Mouse (Mus musculus): ENCODE measurements around the gene Pkdrej.
A peak's percentile ranks its signal among the peaks of the same experiment; 100 is the strongest.

Gene Pkdrej

GRCm38 (mm10) chr15:85841796-85842360 is 20.3 kb upstream of the Pkdrej start:
- no peak for TF ChIP-seq CTCF (conservative IDR thresholded peaks at IDR 0.05; ENCODE audit: low read length)
- TF ChIP-seq NANOG (IDR thresholded peaks at IDR 0.05; ENCODE audit: borderline replicate concordance, low read length) = no peak
- no peak for TF ChIP-seq POU5F1 (IDR thresholded peaks at IDR 0.05; ENCODE audit: borderline replicate concordance, low read length)
- no peaks in the 10 kb centered on the region for H3K9me3 ChIP-seq (ENCODE audit: low read length)
- no peaks in the 10 kb centered on the region for H3K27me3 ChIP-seq (ENCODE audit: insufficient read depth, low read length)
- no peak overlapping the region for H3K4me3 ChIP-seq (replicated peaks; ENCODE audit: low read length)
- peaks cover 49% of the 10 kb centered on the region for H3K4me1 ChIP-seq (replicated peaks; ENCODE audit: low read depth, low read length)
- H3K36me3 ChIP-seq (ENCODE audit: insufficient read depth, low read length) = no peaks in the 10 kb centered on the region

DNA sequence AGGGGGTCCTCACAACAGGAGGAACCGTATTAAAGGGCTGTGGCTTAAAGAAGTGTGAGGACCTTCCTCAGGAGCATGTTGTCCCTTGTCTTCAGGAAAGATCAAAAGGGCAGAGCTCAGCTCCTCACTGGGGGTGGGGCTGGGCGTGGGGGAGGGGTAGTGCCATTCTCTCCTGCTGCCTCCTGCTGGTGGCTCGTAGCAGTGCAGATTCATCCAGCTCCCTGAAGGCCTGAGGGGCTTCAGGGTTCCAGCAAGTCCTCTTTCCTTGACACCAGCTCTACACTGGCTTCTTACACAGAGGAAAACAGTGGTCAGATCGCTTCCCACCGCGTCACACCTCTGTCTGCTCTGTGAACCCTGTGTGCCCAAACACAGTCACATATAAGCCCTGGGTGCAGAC is 19.4 kb upstream of the Pkdrej start:
- no peaks in the 10 kb centered on the region for H3K9me3 ChIP-seq (ENCODE audit: low read length)
- 0 out of 2 replicates have a peak overlapping the region, but pooled peaks have one; percentile 39 for H3K4me3 ChIP-seq (replicated peaks; ENCODE audit: low read length)
- peak; percentile 52 for TF ChIP-seq CTCF (conservative IDR thresholded peaks at IDR 0.05; ENCODE audit: low read length)
- TF ChIP-seq POU5F1 (IDR thresholded peaks at IDR 0.05; ENCODE audit: borderline replicate concordance, low read length) = no peak
- peaks cover under 1% of the 10 kb centered on the region for H3K27me3 ChIP-seq (ENCODE audit: insufficient read depth, low read length)
- peaks cover 52% of the 10 kb centered on the region for H3K4me1 ChIP-seq (replicated peaks; ENCODE audit: low read depth, low read length)
- H3K36me3 ChIP-seq (ENCODE audit: insufficient read depth, low read length) = no peaks in the 10 kb centered on the region

GRCm38 (mm10) chr15:85836887-85837286 is 15.4 kb upstream of the Pkdrej start:
- Histone ChIP-seq H3K9me3 (ENCODE audit: low read length) (no peaks in the 10 kb centered on the region), H3K36me3 (ENCODE audit: insufficient read depth, low read length) (no peaks in the 10 kb centered on the region), H3K27me3 (ENCODE audit: insufficient read depth, low read length) (peaks cover 6% of the 10 kb centered on the region), H3K4me1 (replicated peaks; ENCODE audit: low read depth, low read length) (peaks cover 54% of the 10 kb centered on the region), H3K4me3 (replicated peaks; ENCODE audit: low read length) (no peak overlapping the region)
- TF ChIP-seq NANOG (IDR thresholded peaks at IDR 0.05; ENCODE audit: borderline replicate concordance, low read length) (no peak), CTCF (conservative IDR thresholded peaks at IDR 0.05; ENCODE audit: low read length) (no peak), POU5F1 (IDR thresholded peaks at IDR 0.05; ENCODE audit: borderline replicate concordance, low read length) (no peak)

- Histone ChIP-seq H3K4me3 (replicated peaks; ENCODE audit: low read length) (no peak overlapping the region), H3K36me3 (ENCODE audit: insufficient read depth, low read length) (no peaks in the 10 kb centered on the region), H3K9me3 (ENCODE audit: low read length) (no peaks in the 10 kb centered on the region), H3K27me3 (ENCODE audit: insufficient read depth, low read length) (peaks cover 6% of the 10 kb centered on the region), H3K4me1 (replicated peaks; ENCODE audit: low read depth, low read length) (peaks cover 45% of the 10 kb centered on the region)
- TF ChIP-seq NANOG (IDR thresholded peaks at IDR 0.05; ENCODE audit: borderline replicate concordance, low read length) = no peak
- no peak for TF ChIP-seq POU5F1 (IDR thresholded peaks at IDR 0.05; ENCODE audit: borderline replicate concordance, low read length)
- peak; percentile 48 for TF ChIP-seq CTCF (conservative IDR thresholded peaks at IDR 0.05; ENCODE audit: low read length)
These were observed 13.8 kb upstream of the Pkdrej start for GRCm38 (mm10) chr15:85835335-85835734.

GRCm38 (mm10) chr15:85832599-85832998 is 11.1 kb upstream of the Pkdrej start:
- Histone ChIP-seq H3K4me1 (replicated peaks; ENCODE audit: low read depth, low read length) (peaks cover 33% of the 10 kb centered on the region), H3K27me3 (ENCODE audit: insufficient read depth, low read length) (peaks cover 13% of the 10 kb centered on the region), H3K4me3 (replicated peaks; ENCODE audit: low read length) (peak overlapping the region; percentile 77), H3K36me3 (ENCODE audit: insufficient read depth, low read length) (no peaks in the 10 kb centered on the region), H3K9me3 (ENCODE audit: low read length) (no peaks in the 10 kb centered on the region)
- TF ChIP-seq NANOG (IDR thresholded peaks at IDR 0.05; ENCODE audit: borderline replicate concordance, low read length) (no peak), POU5F1 (IDR thresholded peaks at IDR 0.05; ENCODE audit: borderline replicate concordance, low read length) (no peak), CTCF (conservative IDR thresholded peaks at IDR 0.05; ENCODE audit: low read length) (no peak)

DNA sequence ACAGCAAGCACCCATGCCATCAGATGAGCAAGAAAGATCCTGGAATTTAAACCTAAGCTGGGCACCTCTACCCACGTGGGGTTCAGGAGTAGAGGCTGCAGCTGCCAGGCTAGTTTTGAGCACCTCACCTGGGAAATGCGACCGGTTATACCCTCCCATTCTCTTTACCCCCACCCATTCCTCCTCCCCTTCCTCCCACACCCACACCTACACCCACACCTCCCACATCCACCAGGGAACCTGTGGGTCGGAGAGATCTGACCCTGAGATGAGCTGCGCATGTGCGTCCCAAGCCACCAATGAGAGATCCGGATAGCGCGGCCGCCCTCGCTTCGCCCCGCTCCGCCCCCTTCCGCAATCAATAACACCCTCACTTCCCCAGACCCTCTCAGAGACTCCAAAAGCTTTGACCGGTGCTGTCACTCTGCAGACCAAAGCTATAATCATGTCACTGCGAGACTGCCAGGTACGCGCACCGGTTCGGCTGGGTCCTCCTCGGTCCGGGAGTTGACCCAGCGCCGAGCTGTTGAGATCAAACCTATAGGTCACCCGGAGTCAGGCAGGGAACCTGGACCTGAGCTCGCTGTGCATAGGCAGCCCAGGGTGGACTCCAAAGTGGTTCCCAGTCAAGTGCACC is 10.5 kb upstream of the Pkdrej start, which contains the start of gene Ttc38:
TSS of gene Ttc38 (plus strand) at position 353 of the 637 bp plus-strand sequence.
- Histone ChIP-seq H3K36me3 (ENCODE audit: insufficient read depth, low read length) (no peaks in the 10 kb centered on the region), H3K4me1 (replicated peaks; ENCODE audit: low read depth, low read length) (peaks cover 27% of the 10 kb centered on the region), H3K27me3 (ENCODE audit: insufficient read depth, low read length) (peaks cover 14% of the 10 kb centered on the region), H3K4me3 (replicated peaks; ENCODE audit: low read length) (peak within 1 kb of the TSS; percentile 77), H3K9me3 (ENCODE audit: low read length) (no peaks in the 10 kb centered on the region)
- TF ChIP-seq POU5F1 (IDR thresholded peaks at IDR 0.05; ENCODE audit: borderline replicate concordance, low read length) (no peak), CTCF (conservative IDR thresholded peaks at IDR 0.05; ENCODE audit: low read length) (no peak), NANOG (IDR thresholded peaks at IDR 0.05; ENCODE audit: borderline replicate concordance, low read length) (no peak)

DNA sequence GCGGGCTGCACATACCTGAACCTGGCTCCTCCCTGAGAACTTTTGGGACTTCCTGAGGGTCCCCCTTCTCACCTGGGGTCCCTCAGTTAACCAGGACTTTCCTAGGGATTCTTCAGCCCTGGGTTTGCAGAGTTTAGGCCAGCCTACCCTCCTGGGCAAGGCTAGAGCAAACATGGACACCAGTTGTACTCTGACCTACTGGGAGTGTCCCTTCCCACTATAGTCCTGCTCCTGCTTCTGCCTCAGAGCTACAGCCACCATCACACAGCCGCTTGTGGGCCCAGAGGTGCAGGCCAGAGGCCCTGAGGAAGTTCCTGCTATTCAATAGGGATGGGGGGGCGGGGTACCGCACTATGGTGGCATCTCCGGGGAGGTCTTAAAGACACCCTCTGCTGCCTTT is 7.9 kb upstream of the Pkdrej start:
- no peaks in the 10 kb centered on the region for H3K36me3 ChIP-seq (ENCODE audit: insufficient read depth, low read length)
- TF ChIP-seq POU5F1 (IDR thresholded peaks at IDR 0.05; ENCODE audit: borderline replicate concordance, low read length) = no peak
- TF ChIP-seq NANOG (IDR thresholded peaks at IDR 0.05; ENCODE audit: borderline replicate concordance, low read length) = no peak
- TF ChIP-seq CTCF (conservative IDR thresholded peaks at IDR 0.05; ENCODE audit: low read length) = no peak
- no peak overlapping the region for H3K4me3 ChIP-seq (replicated peaks; ENCODE audit: low read length)
- H3K9me3 ChIP-seq (ENCODE audit: low read length) = no peaks in the 10 kb centered on the region
- H3K27me3 ChIP-seq (ENCODE audit: insufficient read depth, low read length) = peaks cover 10% of the 10 kb centered on the region
- peaks cover 23% of the 10 kb centered on the region for H3K4me1 ChIP-seq (replicated peaks; ENCODE audit: low read depth, low read length)

DNA sequence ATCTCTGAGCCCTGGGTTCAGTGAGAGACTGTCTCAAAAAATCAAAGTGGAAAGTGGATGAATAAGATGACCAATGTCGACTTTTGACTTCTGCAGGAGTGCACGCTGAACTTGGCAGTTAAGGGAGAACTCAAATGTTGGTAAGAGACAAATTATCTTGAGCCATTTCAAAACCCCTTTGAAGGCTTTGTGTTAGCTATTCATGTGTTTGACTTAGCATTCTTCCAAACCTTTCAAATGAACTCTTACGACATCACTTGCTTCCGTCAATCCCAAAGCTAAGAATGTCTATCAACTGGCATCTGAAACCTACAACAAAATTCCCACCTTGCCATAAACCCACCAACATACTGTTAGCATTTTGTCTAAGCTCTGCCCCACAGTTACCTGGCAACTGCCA is 6.5 kb upstream of the Pkdrej start:
- Histone ChIP-seq H3K4me1 (replicated peaks; ENCODE audit: low read depth, low read length) (peaks cover 23% of the 10 kb centered on the region), H3K4me3 (replicated peaks; ENCODE audit: low read length) (no peak overlapping the region), H3K9me3 (ENCODE audit: low read length) (no peaks in the 10 kb centered on the region), H3K36me3 (ENCODE audit: insufficient read depth, low read length) (no peaks in the 10 kb centered on the region), H3K27me3 (ENCODE audit: insufficient read depth, low read length) (peaks cover 20% of the 10 kb centered on the region)
- TF ChIP-seq POU5F1 (IDR thresholded peaks at IDR 0.05; ENCODE audit: borderline replicate concordance, low read length) = no peak
- no peak for TF ChIP-seq CTCF (conservative IDR thresholded peaks at IDR 0.05; ENCODE audit: low read length)
- TF ChIP-seq NANOG (IDR thresholded peaks at IDR 0.05; ENCODE audit: borderline replicate concordance, low read length) = no peak
